Mouse (Mus musculus): ENCODE measurements around the gene Tmem135. TPM values are rescaled to one million over a fixed set of nuclear protein-coding genes. Genes with fewer than 3 reads are reported as not detected.

Tmem135 gene
- polyA plus RNA-seq, 1 experiment from 2014 or later = 54.6 TPM

GRCm38 (mm10) chr7:89421294-89421693 lies 17.3 kb upstream of the Tmem135 start:
- 92% methylated on average over 5 of the region's 5 CpGs for WGBS
- no peak for ATAC-seq
- H3K9me3 ChIP-seq (ENCODE audit: control insufficient read depth, low read length) = no peaks in the 10 kb centered on the region
- peaks cover 10% of the 10 kb centered on the region; the same call in 1 of the 2 replicates for H3K4me1 ChIP-seq (ENCODE audit: control insufficient read depth, insufficient read depth, low read length)
- no peak overlapping the region for H3K9ac ChIP-seq (ENCODE audit: low read depth, low read length)
- H3K36me3 ChIP-seq (ENCODE audit: control insufficient read depth, insufficient read depth, low read length) = no peaks in the 10 kb centered on the region
- no peaks in the 10 kb centered on the region for H3K27me3 ChIP-seq (replicated peaks; ENCODE audit: control insufficient read depth, insufficient read depth, low read length)
- no peak overlapping the region for H3K27ac ChIP-seq (ENCODE audit: low read length)
- H3K4me3 ChIP-seq (ENCODE audit: low read length) = no peak overlapping the region
- no peak overlapping the region for H3K4me2 ChIP-seq (ENCODE audit: low read depth, low read length)

DNA sequence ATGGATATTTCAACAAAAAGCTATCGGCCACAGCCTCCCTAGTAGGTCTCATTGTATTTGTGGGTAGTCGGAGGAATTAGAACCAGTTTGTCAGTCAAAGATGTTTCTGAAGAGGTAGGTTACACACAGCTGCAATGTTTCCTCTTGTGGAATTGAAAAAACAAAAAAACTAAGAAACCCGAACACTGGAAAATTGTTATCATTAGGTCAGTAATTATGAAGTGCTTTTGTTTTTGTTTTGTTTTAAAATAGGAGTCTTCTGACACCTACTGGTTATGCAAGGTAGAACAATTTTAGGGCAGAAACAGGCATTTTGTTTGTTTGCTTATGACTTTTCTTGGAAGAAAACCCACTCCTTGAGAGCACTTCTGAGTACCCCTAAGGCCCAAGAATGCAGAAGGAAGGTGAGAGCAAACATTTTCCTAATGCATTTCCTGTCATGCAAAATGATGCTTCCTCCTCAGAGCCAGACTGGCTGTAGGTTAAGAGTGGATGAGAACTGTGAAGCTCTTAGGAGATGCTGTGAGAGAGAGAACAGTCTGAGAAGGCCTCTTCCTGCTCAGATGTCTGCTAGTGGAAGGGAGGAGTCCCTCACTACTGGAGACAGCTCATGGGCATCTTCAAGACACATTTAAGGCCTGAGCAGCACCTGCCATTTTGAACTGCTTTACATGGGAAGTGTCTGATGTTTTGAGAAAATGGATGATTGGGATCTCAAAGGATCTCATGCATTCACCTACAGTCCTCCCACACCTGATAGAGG lies 15.1 kb upstream of the Tmem135 start:
- no peak overlapping the region for H3K27ac ChIP-seq (ENCODE audit: low read length)
- H3K4me2 ChIP-seq (ENCODE audit: low read depth, low read length) = no peak overlapping the region
- peaks cover 7% of the 10 kb centered on the region; the same call in 1 of the 2 replicates for H3K4me1 ChIP-seq (ENCODE audit: control insufficient read depth, insufficient read depth, low read length)

DNA sequence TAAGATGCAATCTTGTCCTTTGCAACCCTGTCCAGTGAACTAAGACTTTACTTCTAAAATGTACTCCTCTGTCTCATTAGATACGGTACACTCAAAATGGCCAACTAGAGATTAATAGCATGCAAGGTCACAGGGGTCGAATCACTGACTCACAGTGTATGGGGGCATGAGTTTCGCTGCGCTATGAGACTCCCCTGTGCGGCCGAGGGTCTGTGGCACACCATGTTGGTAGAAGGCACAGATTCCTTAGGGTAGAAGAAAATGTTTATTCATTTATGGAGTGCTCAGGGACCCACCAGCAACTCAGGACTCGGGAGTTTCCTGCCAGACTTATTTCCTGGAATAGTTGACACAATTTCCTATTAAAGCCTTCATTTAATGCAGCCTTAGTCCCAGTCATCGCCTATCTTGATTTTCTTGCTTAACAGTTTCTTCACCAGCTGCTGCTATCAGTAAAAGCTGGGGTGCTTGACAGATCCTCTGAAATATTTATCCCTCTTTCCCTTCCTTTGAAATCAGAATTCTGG lies 14.2 kb upstream of the Tmem135 start:
- Histone ChIP-seq H3K9ac (ENCODE audit: low read depth, low read length) (no peak overlapping the region), H3K27ac (ENCODE audit: low read length) (no peak overlapping the region), H3K4me3 (ENCODE audit: low read length) (no peak overlapping the region), H3K9me3 (ENCODE audit: control insufficient read depth, low read length) (no peaks in the 10 kb centered on the region), H3K27me3 (replicated peaks; ENCODE audit: control insufficient read depth, insufficient read depth, low read length) (no peaks in the 10 kb centered on the region), H3K36me3 (ENCODE audit: control insufficient read depth, insufficient read depth, low read length) (no peaks in the 10 kb centered on the region), H3K4me1 (ENCODE audit: control insufficient read depth, insufficient read depth, low read length) (peaks cover 7% of the 10 kb centered on the region; the same call in 1 of the 2 replicates), H3K4me2 (ENCODE audit: low read depth, low read length) (no peak overlapping the region)
- WGBS = 63% methylated on average over 8 of the region's 8 CpGs
- no peak for ATAC-seq

More for the DNA sequence above, 15.1 kb upstream of the Tmem135 start:
- no peak overlapping the region for H3K4me3 ChIP-seq (ENCODE audit: low read length)
- no peaks in the 10 kb centered on the region for H3K36me3 ChIP-seq (ENCODE audit: control insufficient read depth, insufficient read depth, low read length)
- no peak for ATAC-seq
- no peaks in the 10 kb centered on the region for H3K27me3 ChIP-seq (replicated peaks; ENCODE audit: control insufficient read depth, insufficient read depth, low read length)
- no peak overlapping the region for H3K9ac ChIP-seq (ENCODE audit: low read depth, low read length)
- no peaks in the 10 kb centered on the region for H3K9me3 ChIP-seq (ENCODE audit: control insufficient read depth, low read length)
- 51% methylated on average over 3 of the region's 3 CpGs for WGBS

DNA sequence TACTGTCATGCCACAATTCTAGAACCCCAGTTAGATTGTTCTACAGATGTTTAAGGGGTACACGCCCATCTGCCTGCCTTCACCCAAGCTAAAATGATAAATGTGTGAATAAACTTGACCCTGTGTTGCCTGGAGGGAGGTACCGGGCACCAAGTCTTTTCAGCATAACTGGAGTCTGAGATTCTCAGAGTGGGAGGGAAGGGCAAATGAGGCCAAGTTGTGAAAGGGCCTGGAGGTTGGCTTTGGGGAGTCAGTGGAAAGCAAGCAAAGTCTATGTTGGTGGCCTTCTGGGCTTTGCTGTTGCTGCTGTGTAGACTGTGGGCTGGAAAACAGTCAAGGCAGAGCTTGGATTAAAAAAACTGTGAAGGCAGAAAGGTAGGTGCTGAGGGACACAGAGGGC lies 13.7 kb upstream of the Tmem135 start:
- 76% methylated on average over 2 of the region's 2 CpGs for WGBS
- Histone ChIP-seq H3K27ac (ENCODE audit: low read length) (no peak overlapping the region), H3K27me3 (replicated peaks; ENCODE audit: control insufficient read depth, insufficient read depth, low read length) (no peaks in the 10 kb centered on the region), H3K4me2 (ENCODE audit: low read depth, low read length) (no peak overlapping the region), H3K36me3 (ENCODE audit: control insufficient read depth, insufficient read depth, low read length) (no peaks in the 10 kb centered on the region), H3K4me1 (ENCODE audit: control insufficient read depth, insufficient read depth, low read length) (0 out of 2 replicates have a peak, but pooled peaks cover 3% of the 10 kb centered on the region), H3K4me3 (ENCODE audit: low read length) (no peak overlapping the region), H3K9me3 (ENCODE audit: control insufficient read depth, low read length) (no peaks in the 10 kb centered on the region), H3K9ac (ENCODE audit: low read depth, low read length) (no peak overlapping the region)
- no peak for ATAC-seq

DNA sequence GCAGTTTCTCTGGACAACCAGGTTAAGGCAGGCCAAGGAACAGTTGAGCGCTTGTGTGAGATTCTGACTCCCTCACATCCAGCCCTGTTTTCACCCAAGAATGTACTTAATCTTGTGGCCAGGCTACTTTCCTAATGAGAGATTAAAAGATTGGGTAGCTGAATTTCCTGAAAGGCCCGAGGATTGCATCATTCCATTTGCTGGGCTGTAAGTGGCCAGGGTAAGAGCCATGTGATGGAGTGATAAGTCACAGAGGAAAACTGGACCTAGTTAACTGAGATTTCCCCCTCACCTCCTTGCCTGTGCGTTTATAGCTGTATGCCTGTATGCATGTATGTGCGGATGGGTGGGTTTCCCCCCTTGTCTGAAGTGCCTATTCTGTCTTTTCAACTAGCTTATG lies 12.0 kb upstream of the Tmem135 start:
- no peak overlapping the region for H3K4me3 ChIP-seq (ENCODE audit: low read length)
- H3K27ac ChIP-seq (ENCODE audit: low read length) = no peak overlapping the region
- H3K4me1 ChIP-seq (ENCODE audit: control insufficient read depth, insufficient read depth, low read length) = peaks cover 16% of the 10 kb centered on the region
- no peaks in the 10 kb centered on the region for H3K9me3 ChIP-seq (ENCODE audit: control insufficient read depth, low read length)
- no peak for ATAC-seq
- 78% methylated on average over 4 of the region's 4 CpGs for WGBS
- H3K27me3 ChIP-seq (replicated peaks; ENCODE audit: control insufficient read depth, insufficient read depth, low read length) = no peaks in the 10 kb centered on the region
- no peaks in the 10 kb centered on the region for H3K36me3 ChIP-seq (ENCODE audit: control insufficient read depth, insufficient read depth, low read length)
- H3K4me2 ChIP-seq (ENCODE audit: low read depth, low read length) = no peak overlapping the region
- H3K9ac ChIP-seq (ENCODE audit: low read depth, low read length) = no peak overlapping the region

- 62% methylated on average over 7 of the region's 7 CpGs for WGBS
- no peak overlapping the region for H3K4me2 ChIP-seq (ENCODE audit: low read depth, low read length)
- H3K9ac ChIP-seq (ENCODE audit: low read depth, low read length) = no peak overlapping the region
- no peaks in the 10 kb centered on the region for H3K36me3 ChIP-seq (ENCODE audit: control insufficient read depth, insufficient read depth, low read length)
- no peaks in the 10 kb centered on the region for H3K27me3 ChIP-seq (replicated peaks; ENCODE audit: control insufficient read depth, insufficient read depth, low read length)
- peak; percentile 20; the same call in 1 of the 2 replicates for ATAC-seq
- peak overlapping the region; percentile 77 for H3K27ac ChIP-seq (ENCODE audit: low read length)
- H3K4me3 ChIP-seq (ENCODE audit: low read length) = no peak overlapping the region
- peaks cover 28% of the 10 kb centered on the region for H3K4me1 ChIP-seq (ENCODE audit: control insufficient read depth, insufficient read depth, low read length)
- no peaks in the 10 kb centered on the region for H3K9me3 ChIP-seq (ENCODE audit: control insufficient read depth, low read length)
Measured at GRCm38 (mm10) chr7:89412094-89412493, 8.1 kb upstream of the Tmem135 start.

- H3K27me3 ChIP-seq (replicated peaks; ENCODE audit: control insufficient read depth, insufficient read depth, low read length) = no peaks in the 10 kb centered on the region
- H3K4me3 ChIP-seq (ENCODE audit: low read length) = no peak overlapping the region
- WGBS = 64% methylated on average over 3 of the region's 3 CpGs
- no peak overlapping the region for H3K9ac ChIP-seq (ENCODE audit: low read depth, low read length)
- peak; percentile 91 for ATAC-seq
- H3K4me1 ChIP-seq (ENCODE audit: control insufficient read depth, insufficient read depth, low read length) = peaks cover 28% of the 10 kb centered on the region
- no peak overlapping the region for H3K4me2 ChIP-seq (ENCODE audit: low read depth, low read length)
- H3K36me3 ChIP-seq (ENCODE audit: control insufficient read depth, insufficient read depth, low read length) = no peaks in the 10 kb centered on the region
- peak overlapping the region; percentile 77 for H3K27ac ChIP-seq (ENCODE audit: low read length)
- no peaks in the 10 kb centered on the region for H3K9me3 ChIP-seq (ENCODE audit: control insufficient read depth, low read length)
Measured at GRCm38 (mm10) chr7:89411346-89411745, 7.3 kb upstream of the Tmem135 start.

- Histone ChIP-seq H3K27me3 (replicated peaks; ENCODE audit: control insufficient read depth, insufficient read depth, low read length) (no peaks in the 10 kb centered on the region), H3K9me3 (ENCODE audit: control insufficient read depth, low read length) (no peaks in the 10 kb centered on the region), H3K4me2 (ENCODE audit: low read depth, low read length) (no peak overlapping the region), H3K36me3 (ENCODE audit: control insufficient read depth, insufficient read depth, low read length) (no peaks in the 10 kb centered on the region), H3K27ac (ENCODE audit: low read length) (0 out of 2 replicates have a peak overlapping the region, but pooled peaks have one; percentile 14), H3K4me3 (ENCODE audit: low read length) (no peak overlapping the region), H3K9ac (ENCODE audit: low read depth, low read length) (no peak overlapping the region), H3K4me1 (ENCODE audit: control insufficient read depth, insufficient read depth, low read length) (peaks cover 28% of the 10 kb centered on the region)
- 65% methylated on average over 4 of the region's 4 CpGs for WGBS
- ATAC-seq = peak; percentile 53; the same call in 1 of the 2 replicates
Measured at GRCm38 (mm10) chr7:89410294-89410693, 6.3 kb upstream of the Tmem135 start.

DNA sequence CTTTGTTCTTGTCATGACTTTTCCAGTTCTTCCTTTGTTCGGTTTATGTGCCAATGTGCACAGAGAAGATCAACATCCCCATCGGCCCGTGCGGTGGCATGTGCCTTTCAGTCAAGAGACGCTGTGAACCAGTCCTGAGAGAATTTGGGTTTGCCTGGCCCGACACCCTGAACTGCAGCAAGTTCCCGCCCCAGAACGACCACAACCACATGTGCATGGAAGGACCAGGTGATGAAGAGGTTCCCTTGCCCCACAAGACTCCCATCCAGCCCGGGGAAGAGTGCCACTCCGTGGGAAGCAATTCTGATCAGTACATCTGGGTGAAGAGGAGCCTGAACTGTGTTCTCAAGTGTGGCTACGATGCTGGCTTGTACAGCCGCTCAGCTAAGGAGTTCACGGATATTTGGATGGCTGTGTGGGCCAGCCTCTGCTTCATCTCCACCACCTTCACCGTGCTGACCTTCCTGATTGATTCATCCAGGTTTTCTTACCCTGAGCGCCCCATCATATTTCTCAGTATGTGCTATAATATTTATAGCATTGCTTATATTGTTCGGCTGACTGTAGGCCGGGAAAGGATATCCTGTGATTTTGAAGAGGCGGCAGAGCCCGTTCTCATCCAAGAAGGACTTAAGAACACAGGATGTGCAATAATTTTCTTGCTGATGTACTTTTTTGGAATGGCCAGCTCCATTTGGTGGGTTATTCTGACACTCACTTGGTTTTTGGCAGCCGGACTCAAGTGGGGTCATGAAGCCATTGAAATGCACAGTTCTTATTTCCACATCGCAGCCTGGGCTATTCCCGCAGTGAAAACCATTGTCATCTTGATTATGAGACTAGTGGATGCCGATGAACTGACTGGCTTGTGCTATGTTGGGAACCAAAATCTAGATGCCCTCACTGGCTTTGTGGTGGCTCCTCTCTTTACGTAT lies 3.3 kb upstream of the Tmem135 start:
- peak overlapping the region; percentile 13; the same call in 1 of the 2 replicates for H3K4me3 ChIP-seq (ENCODE audit: low read length)
- H3K4me1 ChIP-seq (ENCODE audit: control insufficient read depth, insufficient read depth, low read length) = peaks cover 30% of the 10 kb centered on the region
- H3K9me3 ChIP-seq (ENCODE audit: control insufficient read depth, low read length) = no peaks in the 10 kb centered on the region
- H3K27me3 ChIP-seq (replicated peaks; ENCODE audit: control insufficient read depth, insufficient read depth, low read length) = no peaks in the 10 kb centered on the region
- H3K9ac ChIP-seq (ENCODE audit: low read depth, low read length) = no peak overlapping the region
- H3K27ac ChIP-seq (ENCODE audit: low read length) = peak overlapping the region; percentile 3
- no peak for ATAC-seq
- peak overlapping the region; percentile 17; the same call in 1 of the 2 replicates for H3K4me2 ChIP-seq (ENCODE audit: low read depth, low read length)
- 75% methylated on average over 24 of the region's 24 CpGs for WGBS
- H3K36me3 ChIP-seq (ENCODE audit: control insufficient read depth, insufficient read depth, low read length) = no peaks in the 10 kb centered on the region

Data from intestine, embryonic 16.5 days (tissue).